ENCODE assay signal across 13 mouse cellular contexts in the genomic region with DNA sequence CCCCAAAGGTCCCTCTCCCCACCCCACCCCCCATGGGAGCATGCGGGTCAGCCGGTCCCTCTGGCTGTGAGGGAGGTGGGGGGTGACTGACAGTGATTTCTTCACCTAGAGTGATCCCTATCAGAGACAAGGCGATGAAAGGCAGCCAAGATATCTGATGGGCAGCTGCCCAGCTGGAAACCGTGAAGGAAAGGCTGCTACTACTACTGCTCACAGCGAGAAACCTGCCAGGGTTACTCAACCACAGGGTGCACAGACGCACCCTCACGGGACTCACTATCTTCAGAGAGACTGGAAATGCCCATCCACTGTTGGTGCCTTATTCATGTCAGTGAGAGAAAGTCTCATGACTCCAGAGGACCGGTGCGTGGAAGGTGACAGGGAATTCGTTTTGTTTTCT. TPM values are rescaled to one million over a fixed set of nuclear protein-coding genes. Genes with fewer than 3 reads are reported as not detected.
A peak's percentile ranks its signal among the peaks of the same experiment; 100 is the strongest.
DNase-seq lines count a peak whose midpoint lies in the region; ATAC-seq and TF ChIP-seq lines count a peak whose summit lies in the region.
"Had no signal": no experiment of that assay in that cellular context is flagged by ENCODE, and none has a peak within 500 bp of the region (broad histone marks: within the 10 kb centered on the region; RNA-seq: fewer than 3 reads in every experiment).

No protein-coding gene starts in this region.

- peak; percentile 27 to 38 for DNase-seq in adrenal gland, postnatal 36 days
- no peak for DNase-seq in adrenal gland, postnatal 4 days (ENCODE audit: low spot score in 2 of 2)
- peak; percentile 78 for DNase-seq in liver, adult 2 months (ENCODE audit: extremely low read depth, low read depth, low spot score)
- DNase-seq in liver, embryonic 11.5 days (ENCODE audit: low spot score), result no peak
- DNase-seq in gastrocnemius, adult 18-20 months (ENCODE audit: low spot score), result no peak
- DNase-seq in layer of hippocampus, postnatal 36 days, result no peak
- DNase-seq: gastrocnemius, postnatal 36 days; spleen, adult 18-20 months; thymus, postnatal 25 days had no signal

- H3K9ac ChIP-seq in liver, adult 2 months (ENCODE audit: low read depth, low read length), result no peak overlapping the region
- H3K9ac ChIP-seq in liver, embryonic 11.5 days (ENCODE audit: low read depth, low read length), result no peak overlapping the region
- peak overlapping the region; percentile 56; the same call in 1 of the 2 replicates for H3K9ac ChIP-seq in limb, embryonic 12.5 days (replicated peaks)

- 45% methylated on average over 10 of the region's 10 CpGs for WGBS in liver, adult 2 months
- 29% methylated on average over 10 of the region's 10 CpGs for WGBS in liver, embryonic 11.5 days
- 45% methylated on average over 10 of the region's 10 CpGs for WGBS in limb, embryonic 12.5 days

- H3K4me1 ChIP-seq in liver, adult 2 months (ENCODE audit: control insufficient read depth, insufficient read depth, low read length), result peaks cover 4% of the 10 kb centered on the region; the same call in 1 of the 2 replicates
- peaks cover 14% of the 10 kb centered on the region for H3K4me1 ChIP-seq in liver, embryonic 11.5 days (replicated peaks; ENCODE audit: control insufficient read depth, insufficient read depth, low read length)
- peaks cover 67% of the 10 kb centered on the region for H3K4me1 ChIP-seq in E14TG2a.4 (replicated peaks; ENCODE audit: low read depth, low read length)
- peaks cover 39% of the 10 kb centered on the region for H3K4me1 ChIP-seq in limb, embryonic 12.5 days (replicated peaks)

- TF ChIP-seq POLR2A in liver, adult 2 months (IDR thresholded peaks at IDR 0.05; ENCODE audit: extremely low read depth, insufficient read depth, low read length), result no peak

- peaks cover 8% of the 10 kb centered on the region for H3K27me3 ChIP-seq in liver, adult 2 months (ENCODE audit: control insufficient read depth, insufficient read depth, low read length)
- peaks cover 55% of the 10 kb centered on the region for H3K27me3 ChIP-seq in liver, embryonic 11.5 days (replicated peaks; ENCODE audit: control insufficient read depth, insufficient read depth, low read length)
- H3K27me3 ChIP-seq in E14TG2a.4 (ENCODE audit: insufficient read depth, low read length), result peaks cover 39% of the 10 kb centered on the region
- H3K27me3 ChIP-seq in limb, embryonic 12.5 days, result peaks cover 54% of the 10 kb centered on the region

- no peak overlapping the region for H3K4me3 ChIP-seq in liver, adult 2 months (ENCODE audit: insufficient read depth, low read depth, low read length)
- H3K4me3 ChIP-seq in liver, embryonic 11.5 days (ENCODE audit: low read depth, low read length), result no peak overlapping the region
- peak overlapping the region; percentile 75 for H3K4me3 ChIP-seq in E14TG2a.4 (replicated peaks; ENCODE audit: low read length)
- H3K4me3 ChIP-seq in limb, embryonic 12.5 days (replicated peaks), result no peak overlapping the region; the same call in 1 of the 2 replicates

- H3K79me2 ChIP-seq in liver, adult 2 months (ENCODE audit: control insufficient read depth, insufficient read depth, low read length), result no peaks in the 10 kb centered on the region

- no peak for ATAC-seq in liver, embryonic 11.5 days (replicated peaks; ENCODE audit: low FRiP score)
- ATAC-seq in limb, embryonic 12.5 days (ENCODE audit: insufficient number of reproducible peaks, insufficient read depth, low FRiP score, low TSS enrichment, low read depth), result no peak
- ATAC-seq: hindbrain, postnatal 0 days had no signal

- no peaks in the 10 kb centered on the region for H3K36me3 ChIP-seq in liver, adult 2 months (ENCODE audit: control insufficient read depth, insufficient read depth, low read length)
- H3K36me3 ChIP-seq in liver, embryonic 11.5 days (ENCODE audit: control insufficient read depth, insufficient read depth, low read length), result no peaks in the 10 kb centered on the region
- peaks cover 17% of the 10 kb centered on the region for H3K36me3 ChIP-seq in E14TG2a.4 (ENCODE audit: insufficient read depth, low read length)
- H3K36me3 ChIP-seq in limb, embryonic 12.5 days, result no peaks in the 10 kb centered on the region

- H3K27ac ChIP-seq in liver, adult 2 months (replicated peaks; ENCODE audit: insufficient read depth, low read depth, low read length), result no peak overlapping the region
- H3K27ac ChIP-seq in liver, embryonic 11.5 days (ENCODE audit: low read depth, low read length), result no peak overlapping the region
- peak overlapping the region; percentile 84; the same call in 1 of the 2 replicates for H3K27ac ChIP-seq in limb, embryonic 12.5 days
- H3K27ac ChIP-seq: layer of hippocampus, adult 2 months had no signal

- no peaks in the 10 kb centered on the region for H3K9me3 ChIP-seq in liver, embryonic 11.5 days (ENCODE audit: control insufficient read depth, low read length)
- no peaks in the 10 kb centered on the region for H3K9me3 ChIP-seq in E14TG2a.4 (ENCODE audit: low read length)
- H3K9me3 ChIP-seq in limb, embryonic 12.5 days, result no peaks in the 10 kb centered on the region

- TF ChIP-seq CTCF in liver, adult 2 months (IDR thresholded peaks at IDR 0.05; ENCODE audit: low read depth, low read length), result no peak
- TF ChIP-seq CTCF in E14TG2a.4 (conservative IDR thresholded peaks at IDR 0.05; ENCODE audit: low read length), result no peak

- H3K4me2 ChIP-seq in liver, embryonic 11.5 days, result no peak overlapping the region
- peak overlapping the region; percentile 61; the same call in 1 of the 2 replicates for H3K4me2 ChIP-seq in limb, embryonic 12.5 days

RNA-seq across cellular contexts. Expression of a gene that starts 4.8 kb away (rescaled TPM):
- 10 to 100 TPM; 15.7 to 18.8 TPM for total RNA-seq in adrenal gland, postnatal 36 days (2021)
- total RNA-seq in adrenal gland, postnatal 4 days (2021), result 10 to 100 TPM; 28.8 to 29.7 TPM
- 39.5 and 41.9 TPM in 2 replicates for total RNA-seq in liver, adult 2 months (2014; rRNA removed)
- polyA plus RNA-seq in liver, adult 2 months (2012; rRNA removed), result 56.6 and 58.3 TPM in 2 replicates
- polyA plus RNA-seq in liver, embryonic 11.5 days (2014; fragmentation: Nextera tagmentation; extraction: Ambion mirVana), result 16.4 and 17.6 TPM in 2 replicates
- 32.4 and 35.1 TPM in 2 replicates for polyA plus RNA-seq in limb, embryonic 12.5 days (2016; fragmentation: Nextera tagmentation; extraction: Ambion mirVana)
- total RNA-seq in gastrocnemius, adult 18-20 months (2021), result 10 to 100 TPM; 13.1 to 13.2 TPM
- 1 to 10 TPM; 4.5 to 4.9 TPM for total RNA-seq in layer of hippocampus, postnatal 36 days (2021)

RNA-seq across cellular contexts. Expression of a gene that starts 11.8 kb away (rescaled TPM):
- total RNA-seq in adrenal gland, postnatal 36 days (2021), result under 1 TPM; 0.16 to 0.23 TPM
- under 1 TPM; 0.42 TPM for total RNA-seq in adrenal gland, postnatal 4 days (2021)
- under 0.01 and 0.09 TPM in 2 replicates for total RNA-seq in liver, adult 2 months (2014; rRNA removed)
- polyA plus RNA-seq in liver, adult 2 months (2012; rRNA removed), result 0.04 and 0.05 TPM in 2 replicates
- polyA plus RNA-seq in liver, embryonic 11.5 days (2014; fragmentation: Nextera tagmentation; extraction: Ambion mirVana), result 0.17 TPM in 1 of 2 replicates, not detected in the other
- 6.5 and 7.7 TPM in 2 replicates for polyA plus RNA-seq in limb, embryonic 12.5 days (2016; fragmentation: Nextera tagmentation; extraction: Ambion mirVana)
- under 1 TPM; 0.09 to 0.14 TPM for total RNA-seq in gastrocnemius, adult 18-20 months (2021)
- 1 to 10 TPM in 1 of 2 experiments, under 1 TPM in 1; 0.78 to 1.2 TPM for total RNA-seq in layer of hippocampus, postnatal 36 days (2021)
- total RNA-seq: gastrocnemius, postnatal 36 days had no signal

RNA-seq across cellular contexts. Expression of a gene that starts 16.2 kb away (rescaled TPM):
- total RNA-seq in adrenal gland, postnatal 36 days (2021), result 1 to 10 TPM; 1.3 TPM
- total RNA-seq in adrenal gland, postnatal 4 days (2021), result 1 to 10 TPM in 1 of 2 experiments, under 1 TPM in 1; 0.76 to 1.3 TPM
- total RNA-seq in liver, adult 2 months (2014; rRNA removed), result 0.28 and 1.1 TPM in 2 replicates
- 1.0 and 1.1 TPM in 2 replicates for polyA plus RNA-seq in liver, adult 2 months (2012; rRNA removed)
- polyA plus RNA-seq in liver, embryonic 11.5 days (2014; fragmentation: Nextera tagmentation; extraction: Ambion mirVana), result 0.49 and 0.58 TPM in 2 replicates
- 1.0 TPM in 2 replicates for polyA plus RNA-seq in limb, embryonic 12.5 days (2016; fragmentation: Nextera tagmentation; extraction: Ambion mirVana)
- under 1 TPM in 1 of 2 experiments, not detected in 1; 0.16 TPM for total RNA-seq in gastrocnemius, adult 18-20 months (2021)
- total RNA-seq in layer of hippocampus, postnatal 36 days (2021), result under 1 TPM; 0.76 to 0.85 TPM

RNA-seq across cellular contexts. Expression of a gene that starts 16.4 kb away (rescaled TPM):
- total RNA-seq in adrenal gland, postnatal 36 days (2021), result 100 to 1,000 TPM; 131 to 141 TPM
- 100 to 1,000 TPM; 110 to 123 TPM for total RNA-seq in adrenal gland, postnatal 4 days (2021)
- 19.5 and 29.2 TPM in 2 replicates for total RNA-seq in liver, adult 2 months (2014; rRNA removed)
- 86.8 and 120 TPM in 2 replicates for polyA plus RNA-seq in liver, adult 2 months (2012; rRNA removed)
- polyA plus RNA-seq in liver, embryonic 11.5 days (2014; fragmentation: Nextera tagmentation; extraction: Ambion mirVana), result 86.1 and 89.7 TPM in 2 replicates
- 80.0 and 80.5 TPM in 2 replicates for polyA plus RNA-seq in limb, embryonic 12.5 days (2016; fragmentation: Nextera tagmentation; extraction: Ambion mirVana)
- 10 to 100 TPM; 41.4 to 45.6 TPM for total RNA-seq in gastrocnemius, adult 18-20 months (2021)
- 10 to 100 TPM; 74.8 to 75.4 TPM for total RNA-seq in layer of hippocampus, postnatal 36 days (2021)

RNA-seq across cellular contexts. Expression of a gene that starts 25.5 kb away (rescaled TPM):
- 1 to 10 TPM; 7.8 to 9.1 TPM for total RNA-seq in adrenal gland, postnatal 36 days (2021)
- total RNA-seq in adrenal gland, postnatal 4 days (2021), result 10 to 100 TPM; 20.3 to 21.4 TPM
- total RNA-seq in liver, adult 2 months (2014; rRNA removed), result 1.1 and 1.7 TPM in 2 replicates
- polyA plus RNA-seq in liver, adult 2 months (2012; rRNA removed), result 1.7 and 2.2 TPM in 2 replicates
- polyA plus RNA-seq in liver, embryonic 11.5 days (2014; fragmentation: Nextera tagmentation; extraction: Ambion mirVana), result 4.9 and 6.1 TPM in 2 replicates
- polyA plus RNA-seq in limb, embryonic 12.5 days (2016; fragmentation: Nextera tagmentation; extraction: Ambion mirVana), result 6.7 and 8.7 TPM in 2 replicates
- total RNA-seq in gastrocnemius, adult 18-20 months (2021), result 1 to 10 TPM; 2.5 to 2.9 TPM
- 10 to 100 TPM; 16.0 to 16.9 TPM for total RNA-seq in layer of hippocampus, postnatal 36 days (2021)

Comparison
In these comparisons a context has a peak if more than half of its experiments do, and no peak if none do; other contexts are left out.
1. DNase-seq: peak in adrenal gland, postnatal 36 days (2 of 2) and liver, adult 2 months (single experiment); none in adrenal gland, postnatal 4 days (0 of 2), liver, embryonic 11.5 days (single experiment), gastrocnemius, adult 18-20 months (single experiment) and layer of hippocampus, postnatal 36 days (0 of 2).